Mouse (Mus musculus): ENCODE data around the gene Robo1. TPM values are rescaled to one million over a fixed set of nuclear protein-coding genes. Genes with fewer than 3 reads are reported as not detected.
"Not testable (repeated sequence)": the region's sequence is repeated elsewhere in the genome, so short reads cannot be mapped to it uniquely, and the experiment has no call there.

Gene Robo1
- total RNA-seq, 2 experiments from 2014 or later = 75.0 to 75.7 TPM

DNA sequence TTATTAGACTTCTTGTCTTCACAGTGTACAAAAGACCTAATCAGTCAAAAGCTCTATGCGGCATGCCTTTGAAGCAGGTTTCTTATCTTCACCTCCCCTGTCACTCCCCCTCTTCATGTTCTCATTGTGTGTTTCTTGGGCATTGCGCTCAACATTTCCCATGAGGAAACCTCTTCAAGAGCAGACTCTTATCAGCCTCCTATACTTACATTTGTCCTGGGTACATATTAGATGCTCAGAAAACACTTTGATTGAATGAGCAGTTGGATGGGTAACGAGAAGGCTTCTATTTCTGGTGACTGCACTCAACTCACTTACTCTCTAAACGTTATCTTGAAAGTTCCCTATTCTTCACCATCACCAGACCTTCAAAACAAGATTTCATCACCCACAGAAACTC lies 114.3 kb downstream of the Robo1 start:
- intact Hi-C loops (cut with DNase I) = no loop called here
- DNase-seq (ENCODE audit: low spot score in 2 of 2) = no peak

DNA sequence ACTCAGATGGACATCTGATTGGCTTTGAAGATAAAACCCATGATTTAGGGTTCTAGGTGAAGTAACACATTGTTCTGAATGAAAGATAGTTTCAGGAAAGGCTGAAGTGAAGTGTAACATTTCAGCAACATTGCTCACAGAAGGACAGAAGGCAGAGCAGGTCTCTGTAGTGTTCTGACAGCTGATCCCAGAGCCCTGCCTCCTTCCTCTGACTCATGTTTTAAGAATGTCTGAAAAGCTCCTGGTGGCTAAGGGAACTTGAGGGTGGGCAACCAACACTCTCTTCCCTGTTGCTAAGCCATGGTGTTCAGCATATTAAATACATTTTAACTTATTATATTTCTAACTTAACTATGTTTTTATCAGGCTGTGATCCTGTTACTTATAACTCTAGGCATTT lies 126.3 kb downstream of the Robo1 start:
- intact Hi-C loops (cut with DNase I) = no loop called here
- no peak for DNase-seq (ENCODE audit: low spot score in 2 of 2)

DNA sequence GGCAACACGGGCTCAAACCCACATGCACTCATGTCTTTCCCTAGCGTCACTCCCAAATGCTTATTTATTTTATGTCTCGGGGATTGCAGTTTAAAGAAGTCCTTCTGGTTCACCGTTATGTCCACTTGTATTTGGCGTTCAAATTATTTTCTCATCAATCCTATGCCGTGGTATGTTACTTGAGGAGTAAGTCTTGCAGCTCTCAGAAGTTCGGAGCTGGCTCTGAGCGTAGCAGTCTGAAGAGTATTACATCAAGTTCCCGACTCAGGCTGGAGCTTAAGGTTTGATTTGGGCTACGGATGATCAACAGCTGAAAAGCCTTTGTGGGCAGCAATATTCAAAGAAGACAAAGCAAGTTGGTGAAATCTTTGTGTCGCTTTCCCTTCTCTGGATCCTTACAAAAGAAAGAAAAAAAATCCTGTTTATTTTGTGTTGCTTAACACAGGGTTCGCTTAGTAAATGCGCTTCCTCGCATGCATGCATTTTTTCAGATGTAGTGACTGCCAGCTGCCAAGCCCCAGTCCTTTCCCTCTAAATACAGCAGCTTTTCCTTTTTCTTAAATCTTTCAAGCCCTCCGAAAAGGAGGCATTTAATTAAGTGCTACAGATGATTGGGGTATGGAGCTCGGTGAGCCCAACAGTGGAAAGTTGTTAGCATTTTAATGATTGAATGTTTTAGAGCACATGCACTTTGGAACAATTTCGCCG lies 136.5 kb downstream of the Robo1 start:
- intact Hi-C loops (cut with DNase I) = no loop called here
- DNase-seq (ENCODE audit: low spot score in 2 of 2) = no peak

DNA sequence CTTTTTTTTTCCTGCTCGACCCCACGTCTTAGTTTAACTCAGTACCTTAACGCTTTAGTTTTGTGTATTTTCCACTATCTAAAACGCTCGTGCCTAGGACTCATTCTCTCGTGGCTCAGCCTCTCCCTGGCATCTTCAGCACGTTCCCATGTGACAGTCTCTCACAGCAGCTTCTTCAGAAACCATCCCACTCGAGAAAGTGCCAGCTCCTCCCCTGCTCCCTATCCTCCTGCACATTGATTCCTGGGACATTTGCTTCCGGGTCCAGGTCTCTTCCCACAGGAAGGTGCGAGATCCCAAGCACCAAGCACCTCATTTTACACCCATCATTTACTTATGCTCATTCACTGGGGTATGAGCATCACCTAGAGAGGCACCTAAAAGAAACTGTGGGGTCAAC lies 150.0 kb downstream of the Robo1 start:
- intact Hi-C loops (cut with DNase I) = no loop called here
- DNase-seq (ENCODE audit: low spot score in 2 of 2) = peak in 1 of 2 experiments; percentile 15

DNA sequence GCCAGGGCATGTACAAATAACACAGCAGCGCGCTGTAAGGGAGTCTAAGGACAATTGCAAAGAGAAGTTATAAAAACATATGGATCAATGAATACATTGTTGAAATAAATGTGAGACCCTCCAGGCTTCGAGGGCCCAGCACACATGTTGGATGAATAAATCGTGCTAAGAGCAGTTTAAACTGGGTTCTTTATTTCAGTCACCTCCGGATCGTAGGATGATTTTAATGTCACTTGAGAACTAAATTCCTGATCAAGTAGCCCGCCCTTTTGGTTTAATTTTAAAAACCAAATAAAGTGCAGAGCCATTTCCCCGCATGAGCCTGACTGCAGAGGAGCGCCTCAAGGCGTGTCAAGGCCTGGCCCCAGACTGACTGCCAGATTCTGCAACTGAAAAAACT lies 150.5 kb downstream of the Robo1 start:
- DNase-seq (ENCODE audit: low spot score in 2 of 2) = no peak
- intact Hi-C loops (cut with DNase I) = no loop called here

DNA sequence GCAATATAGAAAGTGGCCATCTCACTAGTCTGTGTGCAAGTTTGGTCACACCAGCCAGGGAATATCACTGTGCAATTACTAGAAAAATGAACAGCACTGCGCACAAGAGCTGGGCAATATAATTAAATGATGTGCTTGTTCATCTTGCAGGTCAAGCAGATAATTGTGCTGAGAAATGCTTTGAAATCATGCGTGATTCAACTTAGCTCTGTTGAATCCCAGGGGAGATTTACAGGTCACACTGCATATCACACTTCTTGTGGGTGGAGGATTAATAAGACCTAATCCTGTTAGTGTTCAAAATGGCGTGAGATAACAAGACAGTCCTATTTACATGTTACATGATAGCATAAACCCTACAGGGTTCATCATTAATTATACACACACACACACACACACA lies 157.6 kb downstream of the Robo1 start:
- intact Hi-C loops (cut with DNase I) = no loop called here
- DNase-seq (ENCODE audit: low spot score in 2 of 2) = no peak

DNA sequence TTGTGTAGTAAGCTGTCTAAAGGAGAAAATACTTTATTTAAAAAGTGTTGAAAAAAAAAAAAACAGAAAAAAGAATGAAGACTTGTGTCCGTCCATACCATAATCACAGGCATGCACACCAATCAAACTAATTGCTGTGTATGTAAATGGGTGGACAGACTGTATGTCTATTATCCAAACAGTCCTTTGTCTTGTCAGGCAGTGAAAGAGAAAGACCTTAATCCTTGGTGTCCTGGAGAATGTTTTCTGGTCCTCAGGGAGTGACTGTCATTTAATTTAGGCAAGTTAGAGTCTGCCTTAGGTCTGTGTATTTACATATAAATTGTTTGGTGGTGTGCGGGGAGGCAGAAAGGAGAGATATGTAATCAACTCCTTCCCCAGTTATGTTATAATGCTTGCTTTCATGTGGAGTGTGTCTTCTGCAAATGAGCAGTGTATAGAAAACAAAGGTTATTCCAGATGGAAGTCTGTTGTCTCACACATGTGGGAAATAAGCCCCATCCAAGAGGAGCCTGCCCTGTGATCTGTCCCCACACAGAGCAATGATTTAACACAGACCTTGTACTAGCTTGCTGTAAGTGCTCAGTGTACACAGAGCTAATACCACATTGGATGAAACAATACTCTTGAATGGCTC lies 162.0 kb downstream of the Robo1 start:
- intact Hi-C loops (cut with DNase I) = no loop called here
- no peak for DNase-seq (ENCODE audit: low spot score in 2 of 2)

DNA sequence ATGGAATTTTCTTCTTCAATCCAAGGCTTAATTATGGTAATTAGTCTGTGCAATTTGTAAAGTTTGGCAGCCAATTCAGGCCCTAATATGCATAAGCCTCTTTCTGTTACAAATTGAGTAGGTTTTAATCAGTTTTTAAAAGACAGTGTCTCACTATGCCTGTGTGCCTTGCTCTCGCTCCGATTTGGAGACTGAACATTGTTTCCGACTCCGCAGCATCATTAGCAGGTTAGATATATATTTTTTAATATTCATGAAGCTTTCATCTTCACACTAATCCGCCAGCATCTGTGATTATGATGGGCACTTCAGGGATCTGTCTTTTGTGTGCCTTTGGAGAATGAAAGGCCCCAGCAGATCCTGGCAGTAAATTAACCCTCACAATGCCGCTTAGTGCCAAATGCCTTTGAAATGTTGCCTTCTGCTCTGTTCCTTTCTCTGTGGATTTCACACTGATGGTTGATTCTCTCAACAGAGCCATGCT lies 202.7 kb downstream of the Robo1 start:
- peak in 1 of 2 experiments; percentile 4 for DNase-seq (ENCODE audit: low spot score in 2 of 2)
- intact Hi-C loops (cut with DNase I) = no loop called here

DNA sequence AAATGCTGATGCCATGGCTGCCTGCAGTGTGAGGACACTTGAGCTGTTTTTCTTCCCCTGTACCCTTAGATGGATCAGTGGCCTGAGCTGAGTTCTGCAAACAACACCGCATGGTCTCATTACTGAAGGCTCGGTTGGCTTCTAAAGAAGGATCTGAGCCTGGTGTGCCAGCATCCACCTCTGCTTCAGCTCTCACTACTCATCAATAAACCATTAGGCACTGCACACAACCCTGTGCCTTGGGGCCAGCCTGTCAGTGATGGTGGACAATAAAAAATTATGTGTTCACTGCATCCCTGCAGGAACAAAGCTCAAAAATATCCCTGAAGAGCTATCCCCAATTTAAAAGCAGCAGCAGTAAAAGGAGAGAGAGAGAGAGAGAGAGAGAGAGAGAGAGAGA lies 223.2 kb downstream of the Robo1 start:
- intact Hi-C loops (cut with DNase I) = no loop called here
- DNase-seq (ENCODE audit: low spot score in 2 of 2) = no peak

DNA sequence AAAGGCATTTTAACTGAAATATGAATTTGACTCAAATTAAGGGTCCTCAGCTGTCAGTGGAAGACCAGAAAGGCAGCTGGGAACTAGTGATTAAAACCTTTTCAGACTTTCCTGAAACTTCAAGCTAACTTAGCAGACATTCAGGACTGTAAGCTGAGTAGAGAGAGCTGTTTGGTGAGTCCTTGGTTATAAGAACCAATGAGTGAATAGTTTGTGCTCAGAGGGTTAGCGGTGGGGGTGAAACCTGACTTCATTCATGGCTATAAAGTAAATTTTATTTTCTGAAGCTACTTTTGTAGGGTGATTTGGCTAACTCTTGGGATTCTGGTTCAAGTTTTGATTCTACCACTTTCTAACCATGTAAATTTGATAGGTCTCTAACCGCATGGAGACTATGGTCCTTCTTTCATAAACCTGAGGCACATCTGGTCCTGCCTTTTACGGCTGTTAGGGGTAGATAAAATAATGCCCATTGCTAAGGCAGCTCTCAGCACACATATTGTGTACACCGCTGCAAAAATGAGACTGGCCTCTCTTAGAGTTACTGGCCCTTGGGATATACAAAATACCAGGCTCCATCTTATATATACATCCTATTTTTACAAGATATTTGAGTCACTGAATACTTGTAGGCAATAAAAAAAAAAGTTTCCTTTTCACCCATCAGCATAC lies 225.9 kb downstream of the Robo1 start:
- DNase-seq (ENCODE audit: low spot score in 2 of 2) = no peak
- intact Hi-C loops (cut with DNase I) = no loop called here

DNA sequence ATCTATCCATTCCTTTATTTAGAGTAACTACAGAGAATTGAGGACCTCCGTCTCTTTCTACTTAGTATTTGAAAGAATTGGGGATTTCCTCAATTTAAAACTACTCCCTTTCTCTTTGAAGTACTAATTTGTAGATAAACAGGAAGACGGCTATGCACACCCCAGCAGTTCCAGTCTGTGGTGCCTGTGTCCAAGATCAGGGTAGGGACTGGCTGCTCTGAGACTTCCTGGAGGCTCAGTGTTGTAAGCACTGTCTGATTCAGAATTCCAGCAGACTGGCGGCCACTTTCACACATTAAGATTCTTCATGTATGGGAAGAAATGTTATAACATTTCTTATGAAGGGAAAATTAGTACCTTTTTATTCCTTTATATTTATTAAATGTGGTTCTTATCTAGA lies 230.1 kb downstream of the Robo1 start:
- intact Hi-C loops (cut with DNase I) = no loop called here
- no peak for DNase-seq (ENCODE audit: low spot score in 2 of 2)

DNA sequence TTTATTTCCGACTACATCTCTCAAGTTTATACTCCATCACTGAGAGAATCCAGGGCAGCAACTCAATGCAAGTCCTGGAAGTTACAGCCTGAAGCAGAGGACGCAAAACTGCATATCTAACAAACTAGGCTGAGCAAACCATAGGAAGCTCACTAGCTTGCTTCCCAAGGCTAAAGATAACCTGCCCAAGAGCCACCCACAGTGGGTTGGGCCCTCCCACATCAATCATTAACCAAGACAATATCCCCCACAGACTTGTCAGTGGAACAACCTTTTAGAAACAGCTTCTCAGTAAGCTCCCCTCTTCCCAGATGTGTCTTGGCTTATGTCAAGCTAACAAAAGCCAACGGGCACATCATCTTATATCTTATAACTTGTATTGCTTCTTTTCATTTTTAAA lies 235.8 kb downstream of the Robo1 start:
- intact Hi-C loops (cut with DNase I) = no loop called here
- DNase-seq (ENCODE audit: low spot score in 2 of 2) = no peak

DNA sequence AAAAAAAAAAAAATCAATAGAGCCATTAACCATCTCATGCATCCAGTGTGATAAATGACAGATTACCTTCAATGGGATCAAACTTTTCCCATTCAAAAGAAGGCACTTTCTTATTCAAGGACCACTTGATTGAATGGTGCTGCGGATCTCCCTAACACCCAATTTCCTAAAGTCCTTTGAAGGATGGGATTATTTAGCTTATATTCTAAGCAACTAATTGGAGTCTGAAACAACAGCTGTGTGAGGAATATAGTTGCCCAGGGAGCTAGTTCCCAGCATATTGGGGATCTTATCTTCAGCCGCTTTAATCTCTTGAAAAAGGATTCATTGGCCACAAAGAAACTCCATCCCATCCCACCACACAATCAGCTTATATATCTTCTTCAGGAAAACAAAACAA lies 236.8 kb downstream of the Robo1 start:
- intact Hi-C loops (cut with DNase I) = no loop called here

DNA sequence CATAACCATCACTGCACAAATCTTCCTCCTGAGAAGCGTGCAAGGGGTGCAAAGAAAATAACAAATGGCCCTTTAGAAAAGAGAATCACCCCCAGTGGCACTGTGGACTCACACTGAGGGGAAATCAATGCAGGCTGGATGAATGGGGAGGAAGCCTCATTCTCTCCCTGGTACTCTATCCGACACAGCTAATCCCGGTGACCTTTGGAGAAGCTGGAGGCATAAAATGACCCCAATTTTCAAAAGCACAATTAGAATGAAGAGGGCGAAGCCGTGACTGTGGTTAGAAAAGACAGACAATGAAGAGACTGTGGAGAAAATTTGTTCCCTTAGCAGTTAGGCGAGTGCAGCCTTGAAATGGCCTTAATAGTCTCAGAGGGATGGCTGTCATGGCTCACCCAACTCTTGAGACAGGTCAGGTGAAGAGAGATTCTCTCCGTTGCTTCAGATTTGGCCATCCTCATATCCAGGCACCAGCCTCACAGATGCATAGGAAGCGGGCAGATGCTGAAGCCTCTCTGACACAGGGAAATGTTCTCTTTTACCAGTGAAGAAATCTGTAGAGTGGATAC lies 243.7 kb downstream of the Robo1 start:
- intact Hi-C loops (cut with DNase I) = no loop called here
- no peak for DNase-seq (ENCODE audit: low spot score in 2 of 2)

More for the DNA sequence above, 236.8 kb downstream of the Robo1 start:
- DNase-seq (ENCODE audit: low spot score in 2 of 2) = no peak

DNA sequence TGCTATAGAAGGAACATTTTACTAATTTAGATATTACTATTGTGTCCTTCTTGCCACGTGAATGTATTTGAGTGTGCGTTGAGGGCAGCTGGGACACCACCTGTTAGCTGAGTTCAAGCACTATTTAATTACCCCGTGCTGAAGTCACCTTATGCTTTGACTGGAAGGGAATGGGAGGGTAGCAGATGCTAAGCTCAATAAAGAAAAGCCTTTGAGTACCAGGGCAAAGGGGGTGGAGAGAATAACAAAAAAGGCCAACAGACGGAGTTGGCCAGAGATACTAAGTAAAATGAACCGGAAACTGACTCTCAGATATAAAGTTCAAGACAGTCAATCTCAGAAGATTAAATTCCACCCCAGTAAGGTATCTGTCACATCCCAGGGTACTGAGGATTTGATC lies 245.6 kb downstream of the Robo1 start:
- no peak for DNase-seq (ENCODE audit: low spot score in 2 of 2)
- intact Hi-C loops (cut with DNase I) = no loop called here

DNA sequence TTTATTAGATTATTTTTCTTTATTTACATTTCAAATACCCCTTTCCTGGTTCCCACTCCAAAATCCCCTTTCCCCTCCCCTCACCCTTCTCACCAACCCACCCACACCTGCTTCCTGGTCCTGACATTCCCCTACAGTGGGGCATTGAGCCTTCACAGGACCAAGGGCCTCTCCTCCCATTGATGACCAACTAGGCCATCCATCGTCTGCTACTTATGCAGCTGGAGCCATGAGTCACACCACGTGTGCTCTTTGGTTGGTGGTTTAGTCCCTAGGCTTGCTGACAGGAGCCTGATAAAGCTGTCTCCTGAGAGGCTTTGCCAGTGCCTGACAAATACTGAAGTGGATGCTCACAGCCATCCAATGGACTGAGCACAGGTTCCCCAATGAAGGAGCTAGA lies 254.0 kb downstream of the Robo1 start:
- intact Hi-C loops (cut with DNase I) = not testable (repeated sequence)

DNA sequence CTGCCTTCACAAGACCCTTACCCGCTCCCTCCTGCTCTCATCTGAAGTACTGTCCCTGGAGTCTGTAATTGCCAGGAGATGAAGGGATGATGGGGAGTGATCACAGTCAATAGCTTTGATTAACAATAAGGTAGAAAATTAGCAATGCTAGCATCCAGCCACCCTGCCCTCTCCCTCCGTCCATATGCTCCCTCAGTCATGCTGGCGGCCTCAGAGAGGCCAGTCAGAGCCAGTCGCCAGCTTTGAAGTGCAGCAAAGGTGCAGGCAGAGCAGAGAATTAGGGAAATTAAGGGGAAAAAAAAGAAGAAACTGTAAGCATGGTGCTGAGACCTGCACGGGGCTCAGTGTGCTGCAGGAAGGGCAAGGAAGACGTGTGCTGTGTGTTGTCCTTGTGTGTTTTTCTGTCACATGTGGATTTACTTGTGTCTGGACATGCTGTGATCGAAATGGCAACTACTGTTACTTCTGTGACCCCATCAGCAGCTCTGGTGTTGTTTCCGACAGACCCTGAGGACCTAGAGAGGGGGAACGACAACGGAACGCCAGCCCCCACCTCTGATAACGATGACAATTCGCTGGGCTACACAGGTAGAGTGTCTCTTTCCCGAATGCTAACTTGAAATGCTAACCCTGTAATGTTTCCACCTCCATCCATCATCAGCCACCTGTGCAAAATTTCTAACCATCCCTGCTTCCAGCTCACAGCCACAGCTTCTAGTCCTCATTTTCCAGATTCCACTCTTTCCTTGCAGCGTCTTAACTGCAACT lies 255.3 kb downstream of the Robo1 start:
- intact Hi-C loops (cut with DNase I) = no loop called here
- no peak for DNase-seq (ENCODE audit: low spot score in 2 of 2)

More for the DNA sequence above, 254.0 kb downstream of the Robo1 start:
- not testable (repeated sequence) for DNase-seq (ENCODE audit: low spot score in 2 of 2)

DNA sequence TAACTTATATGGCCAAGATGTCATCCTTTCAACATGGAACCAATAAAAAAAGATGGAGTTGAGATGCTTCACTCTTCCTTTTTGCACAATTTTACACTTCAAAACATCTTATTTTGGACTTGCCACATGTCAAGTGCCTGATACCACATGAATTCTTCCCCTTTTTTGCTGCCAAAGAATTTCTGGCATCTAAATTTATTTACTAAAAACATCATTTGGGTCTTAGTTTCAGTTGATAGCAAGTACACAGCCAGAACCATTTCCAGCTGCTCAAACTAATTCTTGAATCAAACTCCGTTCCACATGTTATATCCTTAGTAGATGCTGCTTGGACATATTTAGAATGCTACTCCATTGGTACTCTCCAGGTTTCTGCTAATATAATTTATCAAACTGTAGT lies 267.1 kb downstream of the Robo1 start:
- DNase-seq (ENCODE audit: low spot score in 2 of 2) = no peak
- intact Hi-C loops (cut with DNase I) = no loop called here

DNA sequence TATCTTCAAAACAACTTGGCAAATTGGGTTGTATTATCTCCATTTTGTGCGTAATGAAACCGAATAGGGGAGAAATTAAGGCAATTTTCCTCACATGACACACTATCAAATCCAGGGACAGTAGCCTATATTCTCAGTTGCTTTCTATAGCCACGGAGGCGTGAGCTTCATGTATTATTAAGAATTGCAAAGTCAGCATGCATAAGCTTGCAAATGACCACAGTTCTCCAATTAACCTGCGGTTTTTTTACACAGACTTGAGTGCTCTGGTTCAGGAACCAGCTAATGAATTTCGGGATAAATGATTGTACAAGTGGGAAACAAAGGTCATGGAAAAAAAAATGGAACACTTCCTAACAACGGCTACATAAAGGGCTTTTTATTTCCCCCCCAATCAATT lies 268.9 kb downstream of the Robo1 start:
- DNase-seq (ENCODE audit: low spot score in 2 of 2) = no peak
- intact Hi-C loops (cut with DNase I) = no loop called here
